Mouse (Mus musculus) splenic B cell, adult 2 months (primary cell): ENCODE measurements at regions not wholly inside any gene's neighbourhood (a gene's known extent, or its start where the extent isn't known, plus 50 kb on each side); places are given as distances from the start of the nearest gene placed in this dataset.
A peak's percentile ranks its signal among the peaks of the same experiment; 100 is the strongest.

Source experiments
- DNase-seq: peaks from one replicate; pipeline ENCODE4 v3.0.0-alpha.2; 2011; ENCODE audit warnings: low read depth, low spot score
- H3K27me3 ChIP-seq: 2 replicates; pipeline ENCODE4 v1.6.1; 2012; ENCODE audit warnings: mild to moderate bottlenecking, low read length, moderate library complexity, mixed read lengths; ENCODE audit not compliant: control insufficient read depth, poor library complexity, insufficient read depth, severe bottlenecking
- H3K36me3 ChIP-seq: 2 replicates; pipeline ENCODE4 v1.6.1; 2012; ENCODE audit warnings: mild to moderate bottlenecking, low read length, moderate library complexity, mixed read lengths; ENCODE audit not compliant: control insufficient read depth, poor library complexity, insufficient read depth, severe bottlenecking

GRCm38 (mm10) chr6:127362966-127363752 lies 83.5 kb upstream of the Parp11 start:
- Histone ChIP-seq H3K36me3 (no peaks in the 10 kb centered on the region), H3K27me3 (no peaks in the 10 kb centered on the region)
- no peak for DNase-seq

- Histone ChIP-seq H3K36me3 (no peaks in the 10 kb centered on the region), H3K27me3 (no peaks in the 10 kb centered on the region)
- DNase-seq = no peak
Measured at GRCm38 (mm10) chr6:127363871-127364590, 82.6 kb upstream of the Parp11 start.

- Histone ChIP-seq H3K27me3 (no peaks in the 10 kb centered on the region), H3K36me3 (no peaks in the 10 kb centered on the region)
- no peak for DNase-seq
Measured at GRCm38 (mm10) chr6:127364591-127365187, 82.0 kb upstream of the Parp11 start.

GRCm38 (mm10) chr6:127365246-127365645 lies 81.4 kb upstream of the Parp11 start:
- no peak for DNase-seq
- Histone ChIP-seq H3K27me3 (no peaks in the 10 kb centered on the region), H3K36me3 (no peaks in the 10 kb centered on the region)

- Histone ChIP-seq H3K27me3 (no peaks in the 10 kb centered on the region), H3K36me3 (no peaks in the 10 kb centered on the region)
- DNase-seq = no peak
Measured at GRCm38 (mm10) chr6:127365651-127366050, 81.0 kb upstream of the Parp11 start.

GRCm38 (mm10) chr6:127373052-127373451 lies 73.6 kb upstream of the Parp11 start:
- DNase-seq = no peak
- Histone ChIP-seq H3K36me3 (no peaks in the 10 kb centered on the region), H3K27me3 (no peaks in the 10 kb centered on the region)

- no peaks in the 10 kb centered on the region for H3K36me3 ChIP-seq
- H3K27me3 ChIP-seq = no peaks in the 10 kb centered on the region
- DNase-seq = no peak
Measured at GRCm38 (mm10) chr6:127373797-127374463, 72.7 kb upstream of the Parp11 start.

GRCm38 (mm10) chr6:127374464-127375143 lies 72.0 kb upstream of the Parp11 start:
- DNase-seq = no peak
- H3K27me3 ChIP-seq = no peaks in the 10 kb centered on the region
- no peaks in the 10 kb centered on the region for H3K36me3 ChIP-seq

- Histone ChIP-seq H3K27me3 (no peaks in the 10 kb centered on the region), H3K36me3 (no peaks in the 10 kb centered on the region)
- no peak for DNase-seq
Measured at GRCm38 (mm10) chr6:127375144-127375529, 71.5 kb upstream of the Parp11 start.

GRCm38 (mm10) chr6:127375711-127376199 lies 70.9 kb upstream of the Parp11 start:
- no peak for DNase-seq
- H3K36me3 ChIP-seq = no peaks in the 10 kb centered on the region
- no peaks in the 10 kb centered on the region for H3K27me3 ChIP-seq

GRCm38 (mm10) chr6:127378701-127379100 lies 67.9 kb upstream of the Parp11 start:
- Histone ChIP-seq H3K27me3 (no peaks in the 10 kb centered on the region), H3K36me3 (no peaks in the 10 kb centered on the region)
- no peak for DNase-seq

- DNase-seq = peak; percentile 68
- no peaks in the 10 kb centered on the region for H3K27me3 ChIP-seq
- H3K36me3 ChIP-seq = no peaks in the 10 kb centered on the region
Measured at GRCm38 (mm10) chr6:127379511-127379910, 67.1 kb upstream of the Parp11 start.

GRCm38 (mm10) chr6:127381148-127381888 lies 65.3 kb upstream of the Parp11 start:
- DNase-seq = no peak
- Histone ChIP-seq H3K36me3 (no peaks in the 10 kb centered on the region), H3K27me3 (no peaks in the 10 kb centered on the region)
